Mouse (Mus musculus) retina, postnatal 7 days (tissue): ENCODE data around the gene Ncam1.

Experiments used
- DNase-seq: peaks from one replicate; pipeline ENCODE4 v3.0.0-alpha.2; 2012; ENCODE audit warnings: low read depth, low spot score

Ncam1 gene

DNA sequence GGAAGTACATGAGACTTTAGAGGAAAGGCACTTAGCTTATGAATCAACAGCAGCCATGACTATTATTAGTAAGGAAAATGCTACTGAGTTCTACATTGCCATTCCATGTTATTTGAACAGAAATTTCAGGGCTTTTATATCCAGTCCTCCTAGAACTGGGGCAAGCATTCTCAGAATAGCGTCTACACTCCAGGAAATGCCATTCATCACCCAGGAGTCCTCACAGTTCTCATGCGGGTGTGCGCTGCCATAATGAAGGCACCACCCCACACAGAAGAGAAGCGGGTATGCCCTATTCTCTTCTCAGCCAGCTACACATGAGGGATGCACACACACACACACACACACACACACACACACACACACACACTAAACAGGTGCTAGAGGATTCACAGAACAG, 43.5 kb downstream of the Ncam1 start:
- no peak for DNase-seq

DNA sequence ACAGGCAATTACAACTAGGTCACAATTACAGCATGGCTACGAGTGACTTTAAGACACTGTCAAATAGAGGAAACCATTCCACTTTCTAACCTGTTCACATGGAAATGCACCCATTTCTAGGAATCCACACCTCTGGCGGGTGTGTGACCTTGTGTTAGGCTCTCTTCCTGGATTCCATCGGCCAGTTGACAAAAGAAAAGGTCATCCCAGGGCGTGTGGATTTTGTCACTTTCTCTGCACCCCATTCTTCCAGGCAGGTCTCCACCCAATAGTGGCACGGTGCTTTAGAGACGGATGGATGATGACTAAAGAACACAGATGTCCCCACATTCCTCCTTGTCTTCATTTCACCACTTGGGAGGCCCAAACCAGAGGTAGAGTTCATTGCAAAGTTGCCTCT, 47.3 kb downstream of the Ncam1 start:
- no peak for DNase-seq

DNA sequence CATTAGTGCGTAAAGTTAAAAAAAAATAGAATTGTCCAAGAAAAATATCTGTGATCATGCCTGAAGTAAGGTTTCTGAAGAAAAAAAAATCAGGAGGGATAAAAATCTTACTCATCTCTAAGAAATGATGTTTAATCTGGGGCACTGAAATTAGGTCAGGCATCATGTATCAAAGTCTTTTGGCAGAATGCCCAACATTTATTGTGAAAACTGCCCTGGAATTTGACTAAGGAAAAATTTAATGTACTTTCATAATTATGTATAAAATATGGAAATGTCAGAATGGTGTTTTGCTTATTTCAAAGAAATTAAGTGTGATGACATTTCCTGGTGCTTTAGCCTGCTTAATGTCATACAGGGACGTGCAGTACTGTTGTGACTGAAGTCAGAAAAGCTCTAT, 52.5 kb downstream of the Ncam1 start:
- no peak for DNase-seq

DNA sequence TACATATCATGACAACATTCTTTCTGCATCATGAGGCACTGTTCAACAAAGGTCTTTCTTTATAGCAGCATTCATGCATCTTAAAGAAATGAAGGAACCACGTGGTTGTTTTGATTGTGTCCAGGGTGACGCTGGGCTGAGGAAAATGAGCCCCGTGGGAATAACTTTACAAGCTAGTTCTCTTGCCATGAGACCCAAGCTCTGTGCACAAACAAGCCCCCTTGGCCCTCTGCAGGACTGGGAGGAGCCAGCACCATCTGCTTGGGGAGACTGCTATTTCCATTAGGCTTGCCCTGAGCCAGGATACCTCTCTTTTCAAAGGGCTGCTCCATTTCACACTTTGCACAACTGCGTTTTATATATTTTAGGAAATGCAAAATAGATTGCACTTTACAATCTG, 53.0 kb downstream of the Ncam1 start:
- DNase-seq, result peak; percentile 39

DNA sequence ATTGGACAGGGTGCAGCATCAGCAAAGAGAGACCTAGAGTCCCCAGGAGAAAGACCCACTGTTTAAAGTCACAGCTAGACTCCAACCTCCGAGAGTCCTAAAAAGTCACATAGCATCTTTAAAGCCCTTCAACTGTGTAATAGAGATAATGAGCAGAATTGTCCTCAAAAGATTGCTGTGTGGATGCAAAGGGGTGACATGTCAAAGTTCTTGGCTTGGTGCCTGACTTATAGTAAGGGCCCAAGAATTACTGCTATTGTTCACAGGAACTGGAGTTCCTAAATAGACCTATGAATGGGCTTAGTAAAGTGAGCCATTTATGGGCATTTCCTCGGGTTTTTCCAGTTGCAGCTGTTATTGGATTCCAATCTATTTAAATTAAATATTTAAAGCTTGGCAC, 54.4 kb downstream of the Ncam1 start:
- no peak for DNase-seq

DNA sequence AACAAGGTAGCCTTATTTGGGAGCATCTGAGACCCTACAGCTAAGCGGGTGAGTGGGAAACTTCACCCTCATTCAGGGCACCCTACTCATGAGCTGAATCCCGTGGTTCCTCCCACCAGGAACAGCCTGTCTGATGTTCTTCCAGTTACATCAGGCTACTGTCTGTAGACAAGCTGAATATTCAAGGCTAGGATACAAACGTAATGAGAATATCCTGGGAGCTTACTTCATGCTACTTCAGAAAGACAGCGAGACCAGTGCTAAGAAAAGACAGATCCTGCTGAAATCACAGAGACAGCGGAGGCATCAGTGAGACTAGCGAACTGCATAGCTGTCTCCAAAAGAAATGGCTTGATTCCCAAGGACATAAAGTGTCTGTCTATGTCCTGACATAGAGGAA, 58.8 kb downstream of the Ncam1 start:
- DNase-seq, result no peak

DNA sequence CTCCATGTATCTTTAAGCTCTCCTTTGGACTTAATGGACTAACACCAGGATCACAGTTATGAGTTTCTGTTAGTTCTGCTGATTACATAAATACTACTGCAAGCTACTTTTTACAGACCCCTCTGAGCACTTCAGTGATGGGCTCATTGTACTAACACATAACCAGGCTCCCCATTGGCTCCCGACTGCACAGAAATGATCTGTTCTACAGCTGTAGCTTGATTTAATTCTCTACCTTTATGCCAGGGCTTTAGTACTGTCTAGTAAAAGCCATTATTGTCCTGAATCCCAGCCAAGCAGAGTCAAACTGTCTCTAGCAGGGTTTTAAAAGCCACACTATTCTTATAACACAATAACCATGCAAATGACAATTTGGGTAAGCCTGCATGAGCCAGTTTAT, 60.2 kb downstream of the Ncam1 start:
- DNase-seq, result no peak

DNA sequence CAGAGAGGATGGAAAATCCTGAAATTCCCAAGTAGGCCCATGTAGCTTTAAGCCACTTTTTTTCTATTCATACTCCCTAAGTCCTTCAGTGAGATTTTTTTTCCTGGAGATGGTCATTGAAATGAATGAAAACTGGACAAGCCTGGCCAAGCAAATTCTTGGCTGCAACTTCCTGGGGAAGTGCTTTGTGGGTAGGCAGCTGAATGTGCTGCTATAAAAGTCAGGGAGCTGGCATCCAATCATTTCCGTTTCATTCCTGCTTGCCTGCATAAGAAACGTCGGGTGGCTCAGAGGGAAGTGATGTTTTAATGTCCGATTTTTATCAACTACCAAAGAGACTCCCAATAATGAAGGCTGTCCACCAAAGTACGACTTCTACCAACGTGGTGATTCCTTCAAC, 61.6 kb downstream of the Ncam1 start:
- DNase-seq, result no peak

DNA sequence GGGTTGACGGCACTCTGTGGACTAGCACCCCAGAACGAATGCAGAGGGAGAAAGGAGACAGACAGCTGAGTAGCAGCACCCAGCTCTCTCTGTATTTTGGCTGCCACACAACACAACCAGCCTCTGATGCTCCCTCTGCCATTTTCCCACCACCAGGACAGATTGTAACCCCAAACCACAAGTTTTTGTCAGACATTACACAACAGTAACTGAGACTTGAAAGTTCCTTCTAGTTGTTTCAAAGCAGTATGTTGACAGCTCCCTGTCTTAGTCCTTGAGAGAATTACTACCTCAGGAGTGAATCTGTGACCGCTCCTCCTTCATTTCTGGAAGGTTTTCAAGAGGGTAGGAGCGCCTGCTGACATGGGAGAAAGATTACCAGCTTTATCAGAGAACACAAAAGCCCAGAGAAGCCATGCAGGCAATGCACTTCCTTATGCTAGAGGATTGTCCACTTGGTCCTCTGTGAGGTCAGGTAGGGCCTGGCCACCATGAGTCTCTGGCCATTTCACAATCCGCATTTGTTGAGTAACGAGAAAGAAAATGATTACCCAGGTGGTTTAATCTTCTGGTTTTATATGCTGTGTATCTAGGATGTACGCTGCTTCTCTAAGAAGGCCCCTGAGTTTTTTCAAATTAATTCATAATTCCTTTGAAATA, 64.2 kb downstream of the Ncam1 start:
- DNase-seq, result no peak

DNA sequence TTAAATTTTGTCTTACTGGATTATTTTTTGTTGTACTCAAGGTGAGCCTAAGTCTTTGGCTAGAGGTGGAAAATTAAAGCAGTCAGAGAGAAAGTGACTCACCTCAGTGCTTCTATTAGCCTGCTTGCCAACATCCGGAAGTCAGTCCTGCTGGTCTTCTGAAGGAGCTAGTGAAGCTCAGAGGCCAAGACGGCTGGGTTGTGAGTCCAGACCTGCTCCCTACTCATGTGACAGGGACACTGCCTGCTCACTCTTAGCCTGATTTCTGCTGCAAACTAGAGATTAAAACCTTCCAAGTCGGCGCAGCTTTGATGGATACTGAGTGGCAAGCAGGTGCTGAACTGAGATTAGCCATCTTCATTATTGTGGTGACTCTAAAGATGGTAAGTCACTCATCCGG, 65.0 kb downstream of the Ncam1 start:
- DNase-seq, result no peak

DNA sequence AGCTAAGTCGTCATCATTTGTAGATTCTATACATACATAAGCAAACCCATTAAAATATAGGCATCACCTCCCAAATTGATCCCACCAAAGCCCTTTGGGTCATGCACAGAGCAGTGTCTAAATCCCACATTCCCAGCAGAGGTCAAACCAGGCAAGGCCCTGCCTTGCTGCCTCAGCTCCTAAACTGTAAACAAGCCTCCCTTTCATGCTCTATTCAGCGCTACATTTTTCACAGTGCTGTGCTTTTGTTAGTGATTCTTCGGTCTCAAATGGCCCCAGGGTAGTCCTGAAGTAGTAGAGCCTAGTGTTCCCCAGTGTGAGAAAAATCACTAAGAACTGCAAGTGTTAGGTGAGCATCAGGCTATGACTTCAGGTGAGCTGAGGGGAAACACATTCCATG, 69.2 kb downstream of the Ncam1 start:
- no peak for DNase-seq

DNA sequence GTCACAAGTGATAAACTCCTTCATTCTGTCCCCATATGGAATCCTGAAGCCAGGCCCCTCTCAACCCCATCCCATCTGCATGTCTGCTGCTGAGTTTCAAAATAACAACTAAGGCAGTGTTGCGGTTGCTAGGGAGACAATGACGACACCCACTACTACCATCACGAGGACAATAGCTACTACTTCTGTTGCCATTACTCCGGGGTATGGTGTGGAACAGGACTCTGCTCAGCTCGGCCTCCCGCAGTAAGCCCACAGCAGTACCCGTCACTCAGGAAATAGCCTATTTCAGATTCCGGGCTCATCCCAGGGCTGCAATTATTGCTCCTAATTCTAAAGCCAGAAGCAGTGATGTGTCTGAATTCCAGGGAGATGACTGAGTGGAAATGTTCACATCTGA, 70.5 kb downstream of the Ncam1 start:
- DNase-seq, result no peak

DNA sequence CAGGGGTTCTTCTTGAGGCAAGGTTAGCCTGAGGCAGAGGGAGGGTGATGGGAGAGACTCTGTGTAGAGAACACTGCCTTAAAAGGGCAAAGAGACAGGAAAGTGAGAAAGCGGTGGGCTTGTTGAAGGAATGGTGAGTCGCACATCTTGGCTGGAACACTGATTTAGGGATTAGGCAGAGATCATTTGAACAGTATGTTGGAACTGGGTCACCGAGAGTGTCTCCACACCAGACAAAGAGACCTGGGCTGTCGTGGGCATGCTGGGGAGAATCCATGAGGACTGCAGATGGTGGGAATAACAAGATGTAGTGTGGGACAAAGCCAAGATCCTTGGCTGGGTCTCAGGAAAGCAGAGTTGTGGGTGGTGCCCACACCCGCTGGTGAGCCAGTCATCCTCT, 76.0 kb downstream of the Ncam1 start:
- no peak for DNase-seq

DNA sequence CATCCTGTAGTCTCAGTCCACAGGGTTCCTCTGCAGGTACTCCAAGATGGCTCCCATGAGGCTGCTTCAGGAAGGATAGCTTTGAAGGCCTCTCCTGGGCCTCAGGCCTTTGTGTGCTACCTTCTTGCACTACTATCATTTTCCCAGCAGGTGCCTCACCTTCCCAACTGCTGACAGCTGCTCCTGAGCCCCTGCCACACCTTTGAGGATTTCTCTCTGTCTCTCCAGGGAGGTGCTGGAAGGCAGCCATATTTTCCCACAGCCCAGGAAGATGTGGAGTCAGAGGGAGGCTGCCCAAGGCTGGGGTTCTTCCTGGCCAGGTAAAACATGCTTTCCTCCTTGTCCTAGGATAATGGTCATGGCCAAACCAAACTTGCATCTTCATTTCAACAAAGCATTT, 83.6 kb downstream of the Ncam1 start:
- no peak for DNase-seq

DNA sequence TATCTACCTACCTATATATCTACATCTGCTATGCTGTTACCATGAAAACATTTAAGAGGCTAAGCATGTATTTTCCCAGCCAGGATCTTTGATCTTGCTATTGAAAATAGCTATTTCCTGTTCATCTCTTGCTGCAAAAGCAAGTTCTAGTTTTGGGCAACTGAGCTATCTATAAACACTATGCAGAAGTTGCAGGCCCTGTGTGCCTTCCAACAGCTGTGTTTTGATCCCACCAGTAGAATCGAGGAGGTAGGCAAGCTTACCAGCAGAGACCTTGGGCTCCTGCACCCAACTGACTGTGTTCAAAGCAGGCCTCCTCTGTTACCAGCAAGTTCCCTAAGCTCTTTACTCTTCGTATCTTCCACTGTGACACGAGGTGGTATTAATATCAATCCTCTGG, 84.6 kb downstream of the Ncam1 start:
- no peak for DNase-seq

DNA sequence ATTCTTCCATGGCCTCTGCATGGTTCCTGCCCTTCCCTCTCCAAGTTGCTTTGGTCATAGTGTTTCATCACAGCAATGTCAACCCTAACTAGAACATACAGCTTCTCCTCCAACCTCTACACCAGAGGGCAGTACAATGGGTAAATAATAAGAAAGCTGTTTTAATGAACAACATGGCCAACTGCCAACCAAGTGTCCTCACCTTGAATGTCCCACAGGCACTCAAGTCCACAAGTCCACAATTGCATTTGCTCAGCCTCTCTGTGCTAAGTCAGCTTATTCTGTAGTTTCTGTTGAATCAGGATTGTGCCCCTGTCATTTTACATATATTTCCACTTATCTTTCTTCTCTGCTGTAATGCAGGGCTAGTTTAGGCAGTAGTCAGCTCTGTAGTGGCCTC, 91.1 kb downstream of the Ncam1 start:
- no peak for DNase-seq

DNA sequence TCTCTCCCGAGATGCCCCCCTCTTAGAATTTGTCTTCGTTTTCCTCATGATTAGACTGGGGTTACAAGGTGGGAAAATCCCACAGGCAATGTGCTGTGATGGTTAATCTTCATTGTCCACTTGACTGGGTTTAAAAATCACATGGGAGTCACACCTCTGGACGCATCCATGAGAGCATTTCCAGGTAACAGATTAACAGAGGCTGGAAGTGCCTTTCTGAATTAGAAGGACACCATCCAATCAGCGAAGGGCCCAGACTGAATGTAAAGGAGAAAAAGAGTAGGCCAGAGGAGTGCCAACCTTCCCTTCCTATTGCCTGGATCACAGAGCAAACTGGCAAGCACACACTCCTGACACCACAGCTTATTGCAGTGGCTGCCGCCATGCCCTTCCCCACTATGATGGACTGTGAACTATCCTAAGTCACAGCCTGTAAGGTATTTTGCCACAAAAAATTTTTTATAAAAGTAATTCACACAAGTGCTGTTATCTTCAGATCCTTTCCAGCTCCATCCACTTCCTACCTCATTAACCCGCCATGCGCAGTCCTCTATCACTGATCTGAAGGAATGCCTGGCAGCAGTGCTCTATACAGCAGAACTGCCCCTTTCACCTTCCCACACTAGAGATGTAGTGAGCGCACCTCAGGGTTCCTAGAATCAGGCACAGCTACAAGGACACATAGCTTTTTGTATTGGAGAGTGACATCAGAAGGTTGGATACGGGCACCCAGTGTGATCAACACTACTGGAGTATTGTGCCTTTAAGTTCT, 94.3 kb downstream of the Ncam1 start:
- DNase-seq, result no peak

DNA sequence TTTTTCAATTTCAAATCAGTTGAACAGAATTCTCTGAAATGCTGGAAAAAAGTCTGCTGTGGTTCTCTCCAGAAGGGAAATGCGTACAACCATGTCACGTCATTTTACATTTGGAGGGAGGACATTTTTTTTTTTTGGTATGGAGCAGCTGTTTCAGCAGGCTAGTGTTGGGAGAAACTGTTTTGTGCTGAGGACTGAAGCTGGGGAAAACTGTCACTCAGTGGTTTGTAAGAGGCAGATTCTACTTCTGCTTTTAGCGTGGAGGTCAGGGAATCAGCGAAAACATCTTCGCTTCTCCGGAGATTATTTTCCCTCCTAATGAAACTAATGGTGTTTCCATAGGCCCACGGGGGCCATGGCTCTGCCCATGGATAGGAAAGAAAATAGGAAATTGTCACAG, 103.4 kb downstream of the Ncam1 start:
- no peak for DNase-seq

DNA sequence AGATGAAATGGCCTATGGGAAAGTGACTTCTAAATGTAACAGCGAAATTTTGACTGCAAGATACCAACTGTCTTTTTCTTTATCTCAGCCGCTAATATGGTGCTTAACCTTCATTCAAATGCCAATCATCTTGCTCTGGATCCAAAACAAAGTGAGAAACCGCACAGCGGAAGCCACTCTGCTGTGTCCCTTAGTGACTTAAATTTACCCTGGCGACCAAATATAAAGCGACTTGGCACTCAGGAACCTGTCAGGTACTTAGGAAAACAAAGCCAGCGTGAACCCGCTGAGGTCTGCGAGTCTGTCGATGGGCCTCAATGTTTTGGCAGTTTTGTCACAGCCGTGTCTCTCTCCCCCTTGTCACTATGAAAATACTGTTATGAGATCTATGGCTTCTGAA, 105.9 kb downstream of the Ncam1 start:
- DNase-seq, result no peak

DNA sequence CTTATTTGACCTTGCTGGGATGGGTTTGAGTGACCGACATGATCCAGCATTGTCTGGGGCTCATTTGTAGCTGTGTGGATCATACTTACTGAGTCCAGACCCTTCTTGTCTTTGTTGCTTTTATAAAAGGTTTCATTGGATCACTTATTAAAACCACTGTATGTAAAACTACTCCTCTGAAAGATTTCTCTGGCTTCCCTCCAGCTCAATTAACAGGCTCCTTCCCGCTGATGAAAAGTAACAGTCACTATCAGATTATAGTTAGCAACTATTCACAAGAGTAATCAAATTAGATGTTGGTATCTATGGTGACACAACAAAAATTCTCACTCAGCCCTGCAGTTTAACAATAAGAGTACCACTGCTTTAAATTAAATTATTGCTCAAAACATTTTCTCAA, 107.4 kb downstream of the Ncam1 start:
- no peak for DNase-seq

DNA sequence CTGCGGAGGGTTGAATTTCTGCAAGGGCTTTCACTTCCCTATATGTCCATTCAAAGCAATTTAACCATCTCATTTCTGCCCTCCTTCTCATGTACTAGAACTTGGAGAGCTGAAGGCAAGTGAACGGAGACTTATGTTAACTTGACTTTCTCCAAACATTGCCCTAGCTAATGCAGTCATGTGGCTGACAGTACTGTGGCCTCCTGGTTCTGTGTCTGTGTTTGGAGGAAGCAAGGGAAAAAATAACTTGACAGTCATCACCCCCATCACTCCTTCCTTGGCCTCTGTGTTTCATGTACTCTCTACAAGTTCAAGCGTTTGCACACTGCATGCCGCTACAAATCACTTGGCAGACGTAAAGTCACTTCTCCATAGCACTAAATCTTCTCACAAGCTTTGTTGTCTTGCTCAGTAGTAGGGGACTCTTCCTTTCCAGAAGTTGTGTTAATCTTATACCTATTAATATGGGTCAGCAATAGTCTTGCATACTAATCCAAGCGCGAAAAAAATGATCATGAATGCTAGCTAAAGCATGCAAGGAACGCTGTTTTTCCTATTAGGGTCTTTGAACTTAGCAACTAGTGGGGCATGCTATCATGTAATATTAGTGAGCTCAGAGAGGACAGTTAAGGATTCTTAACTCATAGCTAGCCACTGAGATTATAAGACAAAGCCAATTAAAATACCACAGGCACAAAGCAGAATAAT, 115.0 kb downstream of the Ncam1 start:
- DNase-seq, result no peak

DNA sequence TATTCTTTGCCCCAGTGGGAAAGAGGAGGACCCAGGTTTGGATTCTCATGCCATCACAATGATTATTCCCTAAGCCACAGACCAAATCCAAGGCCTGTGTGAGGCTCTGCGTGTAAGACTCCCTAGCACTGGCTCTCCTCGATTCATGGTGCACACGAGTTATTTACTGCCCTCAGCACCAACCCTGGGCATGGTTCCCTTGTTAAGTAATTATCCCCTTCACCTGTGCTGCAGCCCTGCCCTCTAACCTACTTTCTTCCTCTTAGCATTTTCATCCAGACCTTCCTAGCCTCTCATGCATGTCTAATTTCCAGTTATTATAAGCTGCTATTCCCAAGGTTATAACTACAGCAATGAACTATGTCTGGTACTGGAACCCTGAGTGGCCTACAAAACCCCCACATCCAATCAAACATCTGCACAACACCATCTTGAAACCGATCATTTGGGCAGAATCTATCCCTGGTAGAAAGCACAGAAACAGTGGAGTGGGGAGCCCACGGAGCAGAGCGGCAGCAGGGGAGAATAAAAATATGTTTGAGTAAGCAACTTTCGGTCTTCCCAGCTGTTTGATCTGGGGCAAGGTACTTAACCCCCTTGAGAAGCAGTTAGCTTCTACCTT, 116.8 kb downstream of the Ncam1 start:
- DNase-seq, result no peak

DNA sequence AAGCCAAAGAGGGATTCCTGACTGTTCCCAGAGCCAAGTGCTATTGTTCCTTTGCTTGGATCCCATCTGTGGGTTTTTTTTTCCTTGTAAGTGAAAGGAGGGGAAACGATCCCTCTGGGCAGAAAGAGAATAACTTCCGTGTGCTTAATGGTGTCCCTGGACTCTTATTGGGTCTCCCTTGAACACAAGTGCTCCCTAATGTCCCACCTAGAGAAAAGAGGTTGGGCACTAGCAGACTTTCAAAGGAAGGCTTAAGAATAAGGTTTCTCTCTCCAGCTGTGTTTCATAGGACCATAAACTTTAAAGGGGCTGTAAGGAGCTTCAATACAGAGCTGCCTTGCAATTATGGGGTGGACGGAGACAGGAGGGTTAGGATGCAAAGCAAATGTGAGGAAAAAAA, 119.5 kb downstream of the Ncam1 start:
- no peak for DNase-seq
